Mouse (Mus musculus): ENCODE measurements around the gene Hcfc2. TPM values are rescaled to one million over a fixed set of nuclear protein-coding genes. Genes with fewer than 3 reads are reported as not detected.
A peak's percentile ranks its signal among the peaks of the same experiment; 100 is the strongest.

The Hcfc2 gene
- polyA plus RNA-seq, 1 experiment, result 8.1 TPM

- 95% methylated on average over 3 of the region's 3 CpGs for WGBS
- TF ChIP-seq CTCF (conservative IDR thresholded peaks at IDR 0.05; ENCODE audit: insufficient read depth, insufficient read length, low read depth, low read length), result no peak
- TF ChIP-seq POLR2A (IDR thresholded peaks at IDR 0.05; ENCODE audit: low read depth, low read length), result no peak
- H3K27ac ChIP-seq (ENCODE audit: insufficient read depth, low read depth, low read length), result no peak overlapping the region
- H3K27me3 ChIP-seq (replicated peaks; ENCODE audit: control insufficient read depth, insufficient read depth, low read length), result no peaks in the 10 kb centered on the region
- no peak for DNase-seq
- H3K4me1 ChIP-seq (ENCODE audit: control insufficient read depth, insufficient read depth, low read length), result peaks cover 4% of the 10 kb centered on the region
- no peak overlapping the region for H3K4me3 ChIP-seq (ENCODE audit: insufficient read depth, low read depth, low read length)
- H3K36me3 ChIP-seq (ENCODE audit: control insufficient read depth, insufficient read depth, low read length), result no peaks in the 10 kb centered on the region
Observed at GRCm38 (mm10) chr10:82780322-82780721, 84.4 kb downstream of the Hcfc2 start.

- Histone ChIP-seq H3K36me3 (ENCODE audit: control insufficient read depth, insufficient read depth, low read length) (no peaks in the 10 kb centered on the region), H3K27ac (ENCODE audit: insufficient read depth, low read depth, low read length) (no peak overlapping the region), H3K27me3 (replicated peaks; ENCODE audit: control insufficient read depth, insufficient read depth, low read length) (no peaks in the 10 kb centered on the region), H3K4me3 (ENCODE audit: insufficient read depth, low read depth, low read length) (no peak overlapping the region), H3K4me1 (ENCODE audit: control insufficient read depth, insufficient read depth, low read length) (peaks cover 4% of the 10 kb centered on the region)
- DNase-seq, result no peak
- TF ChIP-seq CTCF (conservative IDR thresholded peaks at IDR 0.05; ENCODE audit: insufficient read depth, insufficient read length, low read depth, low read length) (no peak), POLR2A (IDR thresholded peaks at IDR 0.05; ENCODE audit: low read depth, low read length) (no peak)
Observed at GRCm38 (mm10) chr10:82780816-82781215, 84.9 kb downstream of the Hcfc2 start.

DNA sequence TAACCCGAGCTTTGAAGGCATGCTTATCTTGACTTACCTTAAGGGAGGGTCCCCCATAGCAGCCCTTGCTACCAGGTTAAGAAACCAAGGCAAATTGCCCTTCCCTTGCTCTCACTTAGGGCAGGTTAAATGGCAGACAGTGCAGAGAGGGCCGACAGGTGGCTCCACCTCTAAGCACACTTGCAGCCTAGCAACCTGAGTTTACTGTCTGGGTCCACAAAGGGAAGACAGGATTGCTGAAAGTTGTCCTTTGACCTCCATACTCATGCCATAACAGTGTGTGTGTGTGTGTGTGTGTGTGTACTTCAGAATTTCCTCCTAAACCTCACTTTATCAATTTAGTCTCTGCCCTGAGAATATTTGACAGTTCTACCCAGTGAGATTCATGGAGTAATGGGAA is 86.5 kb downstream of the Hcfc2 start:
- Histone ChIP-seq H3K27ac (ENCODE audit: insufficient read depth, low read depth, low read length) (no peak overlapping the region), H3K27me3 (replicated peaks; ENCODE audit: control insufficient read depth, insufficient read depth, low read length) (no peaks in the 10 kb centered on the region), H3K36me3 (ENCODE audit: control insufficient read depth, insufficient read depth, low read length) (no peaks in the 10 kb centered on the region), H3K4me1 (ENCODE audit: control insufficient read depth, insufficient read depth, low read length) (peaks cover 4% of the 10 kb centered on the region), H3K4me3 (ENCODE audit: insufficient read depth, low read depth, low read length) (no peak overlapping the region)
- WGBS, result 40% methylated on average over 2 of the region's 2 CpGs
- TF ChIP-seq CTCF (conservative IDR thresholded peaks at IDR 0.05; ENCODE audit: insufficient read depth, insufficient read length, low read depth, low read length), result peak; percentile 49
- no peak for TF ChIP-seq POLR2A (IDR thresholded peaks at IDR 0.05; ENCODE audit: low read depth, low read length)
- no peak for DNase-seq

GRCm38 (mm10) chr10:82789181-82789580 is 93.2 kb downstream of the Hcfc2 start:
- Histone ChIP-seq H3K4me3 (ENCODE audit: insufficient read depth, low read depth, low read length) (no peak overlapping the region), H3K4me1 (ENCODE audit: control insufficient read depth, insufficient read depth, low read length) (no peaks in the 10 kb centered on the region), H3K36me3 (ENCODE audit: control insufficient read depth, insufficient read depth, low read length) (no peaks in the 10 kb centered on the region), H3K27me3 (replicated peaks; ENCODE audit: control insufficient read depth, insufficient read depth, low read length) (no peaks in the 10 kb centered on the region), H3K27ac (ENCODE audit: insufficient read depth, low read depth, low read length) (no peak overlapping the region)
- no peak for TF ChIP-seq POLR2A (IDR thresholded peaks at IDR 0.05; ENCODE audit: low read depth, low read length)
- TF ChIP-seq CTCF (conservative IDR thresholded peaks at IDR 0.05; ENCODE audit: insufficient read depth, insufficient read length, low read depth, low read length), result no peak
- DNase-seq, result no peak

- Histone ChIP-seq H3K4me3 (ENCODE audit: insufficient read depth, low read depth, low read length) (no peak overlapping the region), H3K27ac (ENCODE audit: insufficient read depth, low read depth, low read length) (no peak overlapping the region), H3K4me1 (ENCODE audit: control insufficient read depth, insufficient read depth, low read length) (no peaks in the 10 kb centered on the region), H3K27me3 (replicated peaks; ENCODE audit: control insufficient read depth, insufficient read depth, low read length) (no peaks in the 10 kb centered on the region), H3K36me3 (ENCODE audit: control insufficient read depth, insufficient read depth, low read length) (no peaks in the 10 kb centered on the region)
- TF ChIP-seq CTCF (conservative IDR thresholded peaks at IDR 0.05; ENCODE audit: insufficient read depth, insufficient read length, low read depth, low read length) (no peak), POLR2A (IDR thresholded peaks at IDR 0.05; ENCODE audit: low read depth, low read length) (no peak)
- WGBS, result 93% methylated on average over 5 of the region's 5 CpGs
- no peak for DNase-seq
Observed at GRCm38 (mm10) chr10:82790504-82790903, 94.5 kb downstream of the Hcfc2 start.

- H3K27ac ChIP-seq (ENCODE audit: insufficient read depth, low read depth, low read length), result no peak overlapping the region
- TF ChIP-seq POLR2A (IDR thresholded peaks at IDR 0.05; ENCODE audit: low read depth, low read length) (no peak), CTCF (conservative IDR thresholded peaks at IDR 0.05; ENCODE audit: insufficient read depth, insufficient read length, low read depth, low read length) (no peak)
- no peak overlapping the region for H3K4me3 ChIP-seq (ENCODE audit: insufficient read depth, low read depth, low read length)
- DNase-seq, result no peak
- H3K4me1 ChIP-seq (ENCODE audit: control insufficient read depth, insufficient read depth, low read length), result no peaks in the 10 kb centered on the region
- H3K36me3 ChIP-seq (ENCODE audit: control insufficient read depth, insufficient read depth, low read length), result no peaks in the 10 kb centered on the region
- 96% methylated on average over 3 of the region's 3 CpGs for WGBS
- no peaks in the 10 kb centered on the region for H3K27me3 ChIP-seq (replicated peaks; ENCODE audit: control insufficient read depth, insufficient read depth, low read length)
Observed at GRCm38 (mm10) chr10:82791713-82792112, 95.8 kb downstream of the Hcfc2 start.

Other genes starting within 250 kb of the Hcfc2 start
- gene Gm1553, start 203.5 kb upstream of the Hcfc2 start, polyA plus RNA-seq (2012; rRNA removed), result not detected in 2 replicates
- gene 1190007I07Rik, start 72.9 kb upstream of the Hcfc2 start, polyA plus RNA-seq (2012; rRNA removed), result 47.2 and 53.2 TPM in 2 replicates
- gene Tdg, start 66.3 kb upstream of the Hcfc2 start, polyA plus RNA-seq (2012; rRNA removed), result 17.6 and 18.8 TPM in 2 replicates
- gene Glt8d2, start 5.5 kb upstream of the Hcfc2 start, polyA plus RNA-seq (2012; rRNA removed), result 0.94 and 2.4 TPM in 2 replicates
- 9.1 and 10.1 TPM in 2 replicates for gene Nfyb, start 68.0 kb downstream of the Hcfc2 start, polyA plus RNA-seq (2012; rRNA removed)
- gene Txnrd1, start 137.8 kb downstream of the Hcfc2 start, polyA plus RNA-seq (2012; rRNA removed), result 58.0 and 62.1 TPM in 2 replicates
- 0.09 and 0.24 TPM in 2 replicates for gene Eid3, start 170.5 kb downstream of the Hcfc2 start, polyA plus RNA-seq (2012; rRNA removed)

Data from kidney, adult 2 months (tissue).